Mouse (Mus musculus) central nervous system, embryonic 18 days (tissue): ENCODE results near the gene Oscp1. TPM values are rescaled to one million over a fixed set of nuclear protein-coding genes. Genes with fewer than 3 reads are reported as not detected.

Source experiments
- polyA plus RNA-seq: library from polyadenylated mRNA; depleted of rRNA; stranded (reverse); fragments of >200 nt; gene quantifications from 2 replicates; pipeline ENCODE4 v1.2.3, GENCODE M21; 2012; rRNA removed

Gene Oscp1
- 8.4 and 12.5 TPM in 2 replicates for polyA plus RNA-seq

DNA sequence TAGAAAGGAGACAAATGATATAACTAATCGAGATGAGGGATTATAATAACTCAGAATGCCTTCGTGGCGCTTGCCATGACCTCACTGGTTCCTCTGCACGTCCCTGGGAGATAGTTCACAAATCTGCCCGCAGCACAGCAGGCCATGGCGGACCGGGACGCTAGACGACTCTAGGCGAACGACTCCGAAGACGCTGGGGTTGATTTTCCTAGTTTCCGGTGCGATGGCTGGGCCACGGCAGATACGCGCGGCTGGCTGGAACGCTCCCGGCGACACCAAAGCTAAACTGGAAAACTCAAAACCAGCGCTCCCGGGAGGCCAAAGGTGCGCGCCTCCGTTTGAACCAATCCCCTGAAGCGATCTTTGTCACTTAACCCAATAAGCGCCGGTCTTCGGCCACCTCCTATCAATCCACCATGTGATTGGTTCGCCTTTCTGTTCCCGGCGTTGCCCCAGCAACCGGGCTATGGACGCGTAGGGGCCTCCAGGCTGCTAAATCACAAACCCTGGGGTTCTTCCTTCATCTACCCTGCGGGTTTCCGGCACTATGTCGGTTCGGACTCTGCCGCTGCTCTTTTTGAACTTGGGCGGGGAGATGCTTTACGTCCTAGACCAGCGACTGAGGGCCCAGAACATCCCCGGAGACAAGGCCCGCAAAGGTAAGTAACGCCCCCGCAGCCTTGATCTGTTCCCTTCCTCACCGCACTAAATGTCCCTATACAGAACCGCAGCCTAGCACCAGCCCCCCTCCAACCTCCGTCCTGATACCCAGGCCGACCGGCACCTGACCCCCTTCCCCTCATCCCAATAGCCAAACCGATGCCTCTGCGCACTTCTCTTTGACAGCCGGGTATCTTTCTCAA, at the start of gene Oscp1:
Gene Oscp1 (plus strand): TSS at position 432 of the 863 bp plus-strand sequence.

DNA sequence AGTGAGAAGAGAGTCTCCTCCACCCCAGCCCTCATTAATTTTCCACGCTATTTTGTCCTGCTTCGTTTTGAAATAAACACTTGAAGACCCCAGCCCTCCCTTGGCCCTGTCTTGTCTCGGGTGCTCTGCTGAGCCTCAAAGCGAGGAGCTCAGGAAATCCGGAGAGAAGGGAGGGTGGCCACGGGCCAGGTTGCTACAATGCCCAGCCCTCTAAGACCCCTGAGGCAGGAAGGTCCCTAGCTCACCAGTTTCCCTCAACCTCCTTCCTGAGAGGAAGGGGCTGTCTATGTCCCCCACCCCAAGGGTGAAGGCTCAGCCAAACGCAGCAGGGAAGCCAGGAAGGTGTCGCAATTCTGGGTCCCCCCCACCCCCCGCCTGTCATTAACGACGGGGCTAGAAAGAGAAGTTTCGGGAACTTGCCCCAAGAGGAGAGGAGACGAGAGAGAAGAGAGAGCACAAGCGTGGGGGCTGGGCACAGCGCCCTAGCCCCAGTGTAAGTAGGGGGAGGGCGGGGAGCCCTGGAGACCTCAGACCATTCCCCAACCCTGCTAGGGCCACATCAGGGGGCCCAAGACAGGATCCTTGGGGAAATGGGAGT, 34.0 kb upstream of the Oscp1 start, which contains the start of gene Csf3r:
Gene Csf3r (plus strand): TSS at position 248 of the 598 bp plus-strand sequence.

DNA sequence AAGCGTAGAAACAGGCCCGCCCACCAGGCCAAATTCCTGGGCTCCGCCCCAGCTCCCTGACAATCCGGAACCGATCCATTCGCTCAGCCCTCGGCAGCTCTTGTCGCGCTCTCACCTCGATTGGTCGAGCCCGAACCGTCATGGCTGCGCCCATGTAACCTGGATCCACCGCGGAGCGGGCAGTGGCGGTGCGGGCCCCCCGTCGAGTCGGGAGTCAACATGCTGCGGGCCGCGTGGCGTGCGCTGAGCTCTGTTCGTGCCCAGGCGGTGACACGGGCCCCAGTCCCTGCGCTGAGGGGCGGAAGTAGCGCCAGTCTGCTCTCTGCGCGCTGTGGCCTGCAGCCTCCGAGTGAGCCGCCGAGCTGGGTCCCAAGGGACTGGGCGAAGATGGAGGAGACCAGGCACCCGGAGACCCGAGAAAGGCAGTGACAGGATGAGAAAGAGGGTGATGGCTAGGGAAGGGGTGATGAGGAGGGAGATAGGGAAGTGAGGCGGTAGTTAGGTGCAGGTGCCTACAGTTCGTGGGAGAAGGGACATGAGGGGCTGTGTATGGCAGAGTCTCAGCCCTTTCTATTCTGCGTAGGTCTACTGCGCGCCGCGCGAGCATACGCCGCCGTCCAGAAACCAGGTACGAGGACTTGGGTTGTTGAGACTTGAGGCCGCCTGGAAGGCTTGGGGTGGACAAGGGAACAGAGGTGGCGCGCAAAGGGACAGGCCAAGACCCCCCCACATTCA, 11.3 kb upstream of the Oscp1 start, which contains the start of gene Mrps15:
Gene Mrps15 (plus strand): TSS at position 75 of the 735 bp plus-strand sequence.

DNA sequence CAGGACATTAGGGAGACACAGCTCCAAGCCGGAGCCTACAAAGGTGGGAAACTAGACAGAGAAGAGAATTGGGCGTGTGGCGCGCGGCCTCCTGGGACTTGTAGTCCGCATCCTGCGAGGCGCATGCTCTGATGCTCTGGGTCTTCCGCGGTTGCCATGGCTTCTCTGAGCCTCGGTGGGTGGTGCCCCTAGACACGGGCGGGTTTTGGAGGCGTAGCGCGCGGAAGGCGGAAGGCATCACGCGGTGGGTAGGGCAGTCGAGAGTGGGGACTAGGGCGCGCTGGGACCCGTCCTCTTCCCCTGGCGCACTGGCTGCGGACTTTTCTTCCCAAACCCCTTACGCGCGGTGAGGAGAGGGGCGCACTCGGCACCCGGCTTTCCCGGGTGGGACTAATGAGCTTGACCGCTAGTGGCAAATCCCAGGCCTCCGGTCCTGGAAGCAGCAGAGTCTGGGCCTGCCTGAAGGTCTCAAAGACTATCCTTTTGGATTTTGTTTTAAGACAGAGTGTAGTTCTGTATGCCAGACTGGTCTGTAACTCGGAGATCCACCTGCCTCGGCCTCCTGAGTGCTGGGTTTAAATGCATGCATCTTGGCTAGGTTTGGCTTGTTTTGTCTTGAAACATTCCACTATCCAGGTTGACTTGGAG, 38.2 kb downstream of the Oscp1 start, which contains the start of gene Lsm10:
Gene Lsm10 (plus strand): TSS at position 160 of the 648 bp plus-strand sequence.

DNA sequence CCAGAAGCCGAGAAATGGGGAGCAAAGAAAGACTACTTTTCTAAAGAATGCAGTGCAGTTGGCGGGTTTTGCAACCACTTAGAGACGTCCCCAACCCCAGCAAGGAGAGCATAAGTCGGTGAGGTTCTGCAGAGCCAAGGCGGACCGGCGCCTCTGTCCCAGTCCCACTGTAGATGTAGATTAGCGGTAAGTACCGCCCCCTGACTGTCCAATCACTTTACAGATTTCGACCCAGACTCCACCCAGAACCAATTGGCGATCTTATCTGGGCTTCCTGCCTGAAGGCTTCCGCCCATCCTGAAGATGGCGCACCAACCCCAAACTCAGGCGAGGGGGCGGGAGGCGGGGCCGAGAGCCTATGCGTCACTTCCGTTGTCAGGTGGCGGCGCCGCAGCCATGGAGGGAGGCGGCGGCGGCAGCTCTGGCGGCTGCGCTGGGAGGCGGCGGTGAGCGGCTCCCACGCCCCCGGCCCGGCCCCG, 45.3 kb downstream of the Oscp1 start, which contains the start of gene Stk40:
Gene Stk40 (plus strand): TSS at position 368 of the 479 bp plus-strand sequence.

Other genes starting within 250 kb of the Oscp1 start
- gene Csf3r, start 34.0 kb upstream of the Oscp1 start, polyA plus RNA-seq: 0.97 and 1.1 TPM in 2 replicates
- 69.7 and 79.1 TPM in 2 replicates for gene Mrps15, start 11.6 kb upstream of the Oscp1 start, polyA plus RNA-seq
- 65.5 and 68.4 TPM in 2 replicates for gene Lsm10, start 38.1 kb downstream of the Oscp1 start, polyA plus RNA-seq
- 13.7 and 14.0 TPM in 2 replicates for gene Stk40, start 45.4 kb downstream of the Oscp1 start, polyA plus RNA-seq
- gene Eva1b, start 89.2 kb downstream of the Oscp1 start, polyA plus RNA-seq: 13.5 and 15.8 TPM in 2 replicates
- gene Sh3d21, start 104.9 kb downstream of the Oscp1 start, polyA plus RNA-seq: 1.1 TPM in 2 replicates
- gene Thrap3, start 144.2 kb downstream of the Oscp1 start, polyA plus RNA-seq: 98.6 and 98.7 TPM in 2 replicates
- 150 and 154 TPM in 2 replicates for gene Map7d1, start 197.8 kb downstream of the Oscp1 start, polyA plus RNA-seq
- gene Trappc3, start 203.8 kb downstream of the Oscp1 start, polyA plus RNA-seq: 170 and 181 TPM in 2 replicates
- 0.92 and 3.6 TPM in 2 replicates for gene Col8a2, start 228.2 kb downstream of the Oscp1 start, polyA plus RNA-seq